Mouse (Mus musculus) ES-Bruce4 (cell line): ENCODE data around the gene Six2. TPM values are rescaled to one million over a fixed set of nuclear protein-coding genes. Genes with fewer than 3 reads are reported as not detected.
"Not testable (repeated sequence)": the region's sequence is repeated elsewhere in the genome, so short reads cannot be mapped to it uniquely, and the experiment has no call there.

Source experiments
- H3K27ac ChIP-seq: 2 replicates; pipeline ENCODE4 v1.5.1; 2012; ENCODE audit warnings: low read length, inconsistent platforms; ENCODE audit not compliant: insufficient read depth
- H3K27me3 ChIP-seq: 2 replicates; pipeline ENCODE4 v1.6.1; 2012; ENCODE audit warnings: mild to moderate bottlenecking, low read length, inconsistent platforms; ENCODE audit not compliant: control insufficient read depth, poor library complexity, insufficient read depth, severe bottlenecking
- H3K36me3 ChIP-seq: 2 replicates; pipeline ENCODE4 v1.6.1; 2012; ENCODE audit warnings: inconsistent platforms, mild to moderate bottlenecking, low read length, moderate library complexity; ENCODE audit not compliant: control insufficient read depth, poor library complexity, insufficient read depth, severe bottlenecking
- H3K4me1 ChIP-seq: one replicate; pipeline ENCODE4 v1.8.1; 2011; ENCODE audit warnings: low read length; ENCODE audit not compliant: control insufficient read depth, insufficient read depth
- H3K4me3 ChIP-seq: 2 replicates; pipeline ENCODE4 v1.5.1; 2011; ENCODE audit warnings: low read depth, mild to moderate bottlenecking, low read length
- H3K9ac ChIP-seq: 2 replicates; pipeline ENCODE4 v1.6.1; 2012; ENCODE audit warnings: low read depth, mild to moderate bottlenecking, inconsistent platforms; ENCODE audit not compliant: poor library complexity, severe bottlenecking
- H3K9me3 ChIP-seq: replicated peaks from 2 replicates; pipeline ENCODE4 v1.6.1; 2012; ENCODE audit warnings: mild to moderate bottlenecking, low read length, inconsistent platforms; ENCODE audit not compliant: control insufficient read depth, poor library complexity, insufficient read depth, severe bottlenecking
- CTCF ChIP-seq: IDR thresholded peaks from one replicate; pipeline ENCODE4 v1.8.1; 2011; ENCODE audit warnings: low read depth, low read length
- EP300 ChIP-seq: IDR thresholded peaks from 2 replicates; pipeline ENCODE4 v1.6.1; 2011; ENCODE audit warnings: low read depth, low read length; ENCODE audit not compliant: insufficient read depth
- POLR2A ChIP-seq: IDR thresholded peaks from one replicate; pipeline ENCODE4 v1.8.1; 2011; ENCODE audit warnings: low read length; ENCODE audit not compliant: insufficient read depth
- polyA plus RNA-seq: library from polyadenylated mRNA; stranded (reverse); fragments of >200 nt; gene quantifications from 2 replicates; pipeline ENCODE4 v1.2.4, GENCODE M21; 2011; ENCODE audit warnings: low read depth; ENCODE audit not compliant: missing spikeins, insufficient read depth, insufficient read length

Six2 gene
- polyA plus RNA-seq, 1 experiment = 0.46 TPM

DNA sequence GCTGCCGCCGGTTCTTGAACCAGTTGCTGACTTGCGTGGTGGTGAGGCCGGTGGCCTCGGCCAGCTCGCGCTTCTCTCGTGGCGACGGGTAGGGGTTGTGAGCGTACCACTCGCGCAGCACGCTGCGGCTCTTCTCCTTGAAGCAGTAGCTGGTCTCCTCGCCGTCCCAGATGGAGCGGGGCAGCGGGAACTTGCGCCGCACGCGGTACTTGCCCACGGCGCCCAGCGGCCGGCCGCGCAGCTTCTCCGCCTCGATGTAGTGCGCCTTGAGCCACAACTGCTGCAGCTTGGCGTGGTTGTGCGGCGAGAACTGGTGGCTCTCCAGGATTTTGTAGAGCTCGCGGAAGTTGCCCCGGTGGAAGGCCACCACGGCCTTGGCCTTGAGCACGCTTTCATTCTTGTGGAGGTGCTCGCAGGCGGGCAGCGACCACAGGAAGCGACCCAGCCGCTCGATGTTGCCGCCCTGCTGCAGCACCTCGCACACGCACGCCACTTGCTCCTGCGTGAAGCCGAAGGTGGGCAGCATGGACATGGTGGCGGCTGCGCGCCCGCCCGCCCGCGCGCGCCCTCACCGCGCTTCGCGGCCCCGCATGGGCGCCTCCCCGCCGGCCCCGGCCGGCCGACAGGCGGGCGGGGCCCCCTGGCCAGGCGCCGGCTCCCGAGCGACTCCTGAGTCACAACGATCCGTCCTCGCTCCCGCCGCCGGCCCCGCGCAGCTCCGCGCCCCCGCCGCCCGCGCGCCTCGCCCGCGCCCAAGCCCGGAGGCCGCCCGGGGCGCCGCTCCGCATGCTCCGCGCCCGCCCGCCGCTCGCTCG, 446 bp downstream of the Six2 start:
- no peaks in the 10 kb centered on the region for H3K36me3 ChIP-seq
- no peaks in the 10 kb centered on the region for H3K4me1 ChIP-seq
- H3K27me3 ChIP-seq = peaks cover 56% of the 10 kb centered on the region
- H3K9ac ChIP-seq = peak overlapping the region; percentile 12; the same call in 1 of the 2 replicates
- TF ChIP-seq CTCF (no peak), EP300 (no peak), POLR2A (no peak)
- no peak overlapping the region for H3K27ac ChIP-seq
- H3K4me3 ChIP-seq = peak overlapping the region; percentile 64
- H3K9me3 ChIP-seq = no peaks in the 10 kb centered on the region

GRCm38 (mm10) chr17:85686476-85687420, 1.3 kb downstream of the Six2 start:
- no peak for TF ChIP-seq POLR2A
- TF ChIP-seq EP300 = no peak
- TF ChIP-seq CTCF = no peak
- peak overlapping the region; percentile 64 for H3K4me3 ChIP-seq
- H3K9ac ChIP-seq = no peak overlapping the region
- H3K36me3 ChIP-seq = no peaks in the 10 kb centered on the region
- no peaks in the 10 kb centered on the region for H3K9me3 ChIP-seq
- peaks cover 57% of the 10 kb centered on the region for H3K27me3 ChIP-seq
- H3K4me1 ChIP-seq = no peaks in the 10 kb centered on the region
- no peak overlapping the region for H3K27ac ChIP-seq

DNA sequence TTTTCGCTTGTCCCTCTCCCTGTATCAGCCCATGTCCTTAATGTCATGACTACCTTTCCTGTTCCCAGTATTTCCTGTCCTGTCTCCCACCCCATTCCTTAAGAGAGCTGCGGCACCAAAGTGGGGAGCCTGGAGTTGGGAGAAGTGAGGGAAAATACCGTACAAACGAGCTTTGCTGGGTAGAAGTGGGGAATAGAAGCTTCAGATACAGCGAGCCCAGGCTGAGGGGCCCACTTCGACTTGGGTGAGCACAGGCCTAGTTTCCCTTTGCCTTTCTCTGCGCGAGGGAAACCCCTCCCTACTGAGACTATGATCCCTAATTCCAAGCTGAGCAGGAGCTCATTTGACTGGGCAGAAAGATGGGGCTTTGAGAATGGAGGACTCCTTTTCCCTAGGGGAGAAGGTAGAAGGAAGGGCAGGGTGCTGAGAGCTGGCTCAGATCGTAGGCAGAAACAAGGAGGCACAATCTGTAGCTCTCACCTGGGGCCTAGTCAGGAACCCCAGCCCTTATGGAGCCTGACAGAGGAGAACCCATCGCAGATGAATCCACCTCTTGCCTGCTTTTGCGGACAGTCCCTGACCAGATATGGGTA, 2.3 kb downstream of the Six2 start:
- H3K4me1 ChIP-seq = no peaks in the 10 kb centered on the region
- H3K27me3 ChIP-seq = peaks cover 59% of the 10 kb centered on the region
- no peaks in the 10 kb centered on the region for H3K36me3 ChIP-seq
- TF ChIP-seq CTCF (no peak), EP300 (no peak), POLR2A (no peak)
- H3K4me3 ChIP-seq = no peak overlapping the region
- no peak overlapping the region for H3K27ac ChIP-seq
- no peak overlapping the region for H3K9ac ChIP-seq
- no peaks in the 10 kb centered on the region for H3K9me3 ChIP-seq

DNA sequence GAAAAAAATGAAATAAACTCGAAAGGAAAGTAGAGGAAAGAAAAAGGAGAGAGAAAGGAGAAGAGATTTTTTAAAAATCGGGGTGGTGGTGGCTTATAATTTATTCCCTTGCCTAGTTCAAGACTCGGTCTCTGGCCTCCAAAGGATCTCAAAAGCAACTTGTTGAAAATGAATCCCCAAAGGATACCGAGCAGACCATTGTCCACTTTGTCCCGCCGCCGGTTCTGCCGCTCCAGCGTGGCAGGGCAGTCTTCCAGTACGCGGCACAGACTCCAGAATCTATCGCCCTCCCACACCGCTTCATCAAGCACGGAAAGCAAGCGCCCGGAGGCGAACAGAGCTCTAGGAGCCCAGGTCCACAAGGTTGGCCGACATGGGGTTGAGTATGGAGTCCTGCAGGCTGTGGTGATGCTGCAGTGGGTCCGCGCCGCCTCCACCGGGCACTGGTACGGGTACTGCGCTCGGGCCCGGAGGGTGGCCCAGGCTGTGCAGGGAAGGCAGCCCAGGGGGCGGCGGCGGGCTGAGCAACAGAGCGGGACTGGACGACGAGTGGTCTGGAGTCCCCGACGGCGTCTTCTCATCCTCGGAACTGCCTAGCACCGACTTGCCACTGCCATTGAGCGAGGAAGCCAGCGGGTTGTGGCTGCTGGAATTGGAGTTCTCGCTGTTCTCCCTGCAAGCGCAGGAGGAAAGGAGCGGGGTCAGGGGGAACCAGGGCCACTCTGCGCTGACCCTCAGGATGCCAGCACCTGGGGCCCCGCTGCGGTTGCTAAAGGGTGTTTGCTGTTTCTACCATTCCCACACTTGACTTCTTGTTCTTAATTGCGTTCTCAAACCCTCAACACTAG, 3.0 kb downstream of the Six2 start:
- no peak for TF ChIP-seq CTCF
- no peak for TF ChIP-seq POLR2A
- no peak for TF ChIP-seq EP300
- H3K9ac ChIP-seq = no peak overlapping the region
- H3K27ac ChIP-seq = no peak overlapping the region
- peaks cover 60% of the 10 kb centered on the region for H3K27me3 ChIP-seq
- H3K4me3 ChIP-seq = peak overlapping the region; percentile 3; the same call in 1 of the 2 replicates
- no peaks in the 10 kb centered on the region for H3K36me3 ChIP-seq
- H3K4me1 ChIP-seq = no peaks in the 10 kb centered on the region
- H3K9me3 ChIP-seq = no peaks in the 10 kb centered on the region

- not testable (repeated sequence) for H3K4me3 ChIP-seq, H3K36me3 ChIP-seq, H3K27ac ChIP-seq, H3K9me3 ChIP-seq, H3K9ac ChIP-seq, H3K4me1 ChIP-seq
- peaks cover 58% of the 10 kb centered on the region for H3K27me3 ChIP-seq
Measured at GRCm38 (mm10) chr17:85684436-85684835, 3.6 kb downstream of the Six2 start.
